Mouse (Mus musculus): ENCODE measurements at regions not wholly inside any gene's neighbourhood (a gene's known extent, or its start where the extent isn't known, plus 50 kb on each side); places are given as distances from the start of the nearest gene placed in this dataset.

DNA sequence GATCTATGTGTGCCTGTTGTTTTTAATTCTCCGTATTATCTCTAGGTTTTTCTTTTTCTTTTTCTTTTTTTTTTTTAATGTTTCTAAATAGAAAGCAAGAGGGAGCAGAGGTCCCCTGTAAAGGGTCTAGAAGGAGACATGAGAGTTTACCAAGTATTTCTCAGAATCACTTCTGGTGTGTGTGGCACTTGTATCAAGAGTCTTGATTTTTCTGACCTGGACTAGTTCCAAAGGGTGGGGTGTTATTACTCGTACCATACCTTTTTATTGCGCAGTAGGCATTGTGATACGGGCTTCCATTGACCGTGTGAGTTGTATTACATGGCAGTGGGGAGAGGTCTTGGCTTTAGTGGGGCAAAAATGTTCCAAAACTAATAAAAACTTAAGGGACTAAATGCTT, 63.2 kb upstream of the Bmp6 start:
- Histone ChIP-seq H3K4me3 (ENCODE audit: low read depth, low read length) (no peak overlapping the region), H3K9ac (ENCODE audit: low read depth, low read length) (no peak overlapping the region), H3K27ac (ENCODE audit: low read depth, low read length) (no peak overlapping the region), H3K4me2 (replicated peaks; ENCODE audit: low read depth, low read length) (no peak overlapping the region), H3K27me3 (ENCODE audit: control insufficient read depth, insufficient read depth, low read length) (no peaks in the 10 kb centered on the region), H3K36me3 (ENCODE audit: control insufficient read depth, insufficient read depth, low read length) (no peaks in the 10 kb centered on the region), H3K9me3 (ENCODE audit: control insufficient read depth, low read length) (no peaks in the 10 kb centered on the region), H3K4me1 (replicated peaks; ENCODE audit: control insufficient read depth, insufficient read depth, low read length) (no peaks in the 10 kb centered on the region)
- no peak for ATAC-seq (ENCODE audit: low FRiP score)
- 89% methylated on average over 5 of the region's 5 CpGs for WGBS
- no peak for DNase-seq (ENCODE audit: low spot score)

DNA sequence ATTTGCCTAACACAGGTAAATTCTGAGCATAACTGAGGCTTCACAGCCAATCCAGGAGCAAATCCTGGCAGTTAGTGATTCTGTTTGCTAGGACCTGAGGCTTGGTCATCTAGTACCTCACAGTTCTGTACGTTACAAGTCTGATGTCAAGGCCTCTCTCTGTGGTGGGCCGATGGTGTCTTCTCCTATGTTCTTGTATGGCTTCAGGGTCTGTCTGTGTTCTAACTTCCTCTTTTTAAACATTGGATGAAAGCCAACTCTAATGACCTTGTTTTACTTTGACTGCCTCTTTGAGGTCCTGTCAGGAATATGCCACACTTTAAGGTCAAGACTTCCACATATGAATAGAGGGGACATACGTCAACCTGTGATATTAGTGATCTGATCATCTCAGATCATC, 56.9 kb upstream of the Bmp6 start:
- Histone ChIP-seq H3K9me3 (ENCODE audit: control insufficient read depth, low read length) (no peaks in the 10 kb centered on the region), H3K4me1 (replicated peaks; ENCODE audit: control insufficient read depth, insufficient read depth, low read length) (peaks cover 3% of the 10 kb centered on the region; the same call in 1 of the 2 replicates), H3K27me3 (ENCODE audit: control insufficient read depth, insufficient read depth, low read length) (no peaks in the 10 kb centered on the region), H3K36me3 (ENCODE audit: control insufficient read depth, insufficient read depth, low read length) (no peaks in the 10 kb centered on the region), H3K27ac (ENCODE audit: low read depth, low read length) (no peak overlapping the region), H3K4me3 (ENCODE audit: low read depth, low read length) (no peak overlapping the region), H3K4me2 (replicated peaks; ENCODE audit: low read depth, low read length) (no peak overlapping the region), H3K9ac (ENCODE audit: low read depth, low read length) (no peak overlapping the region)
- ATAC-seq (ENCODE audit: low FRiP score) (no peak), DNase-seq (ENCODE audit: low spot score) (no peak)
- 88% methylated on average over 3 of the region's 3 CpGs for WGBS

GRCm38 (mm10) chr13:38288572-38289440, 56.1 kb upstream of the Bmp6 start:
- no peak for ATAC-seq (ENCODE audit: low FRiP score)
- Histone ChIP-seq H3K9ac (ENCODE audit: low read depth, low read length) (no peak overlapping the region), H3K27me3 (ENCODE audit: control insufficient read depth, insufficient read depth, low read length) (no peaks in the 10 kb centered on the region), H3K4me1 (replicated peaks; ENCODE audit: control insufficient read depth, insufficient read depth, low read length) (peaks cover 3% of the 10 kb centered on the region; the same call in 1 of the 2 replicates), H3K4me3 (ENCODE audit: low read depth, low read length) (no peak overlapping the region), H3K4me2 (replicated peaks; ENCODE audit: low read depth, low read length) (no peak overlapping the region), H3K9me3 (ENCODE audit: control insufficient read depth, low read length) (no peaks in the 10 kb centered on the region), H3K36me3 (ENCODE audit: control insufficient read depth, insufficient read depth, low read length) (no peaks in the 10 kb centered on the region), H3K27ac (ENCODE audit: low read depth, low read length) (no peak overlapping the region)
- 77% methylated on average over 14 of the region's 14 CpGs for WGBS
- DNase-seq (ENCODE audit: low spot score): no peak

- Histone ChIP-seq H3K9me3 (ENCODE audit: control insufficient read depth, low read length) (no peaks in the 10 kb centered on the region), H3K4me3 (ENCODE audit: low read depth, low read length) (no peak overlapping the region), H3K4me1 (replicated peaks; ENCODE audit: control insufficient read depth, insufficient read depth, low read length) (peaks cover 3% of the 10 kb centered on the region; the same call in 1 of the 2 replicates), H3K27me3 (ENCODE audit: control insufficient read depth, insufficient read depth, low read length) (no peaks in the 10 kb centered on the region), H3K9ac (ENCODE audit: low read depth, low read length) (0 out of 2 replicates have a peak overlapping the region, but pooled peaks have one; percentile 34), H3K4me2 (replicated peaks; ENCODE audit: low read depth, low read length) (peak overlapping the region; percentile 25), H3K36me3 (ENCODE audit: control insufficient read depth, insufficient read depth, low read length) (no peaks in the 10 kb centered on the region), H3K27ac (ENCODE audit: low read depth, low read length) (no peak overlapping the region)
- ATAC-seq (ENCODE audit: low FRiP score) (peak; percentile 49; the same call in 1 of the 2 replicates), DNase-seq (ENCODE audit: low spot score) (peak; percentile 43)
- WGBS: 24% methylated on average over 20 of the region's 21 CpGs
Measured at GRCm38 (mm10) chr13:38290287-38290941, 54.5 kb upstream of the Bmp6 start.

- Histone ChIP-seq H3K36me3 (ENCODE audit: control insufficient read depth, insufficient read depth, low read length) (no peaks in the 10 kb centered on the region), H3K27ac (ENCODE audit: low read depth, low read length) (no peak overlapping the region), H3K27me3 (ENCODE audit: control insufficient read depth, insufficient read depth, low read length) (no peaks in the 10 kb centered on the region), H3K4me1 (replicated peaks; ENCODE audit: control insufficient read depth, insufficient read depth, low read length) (peaks cover 3% of the 10 kb centered on the region; the same call in 1 of the 2 replicates), H3K4me2 (replicated peaks; ENCODE audit: low read depth, low read length) (no peak overlapping the region), H3K9me3 (ENCODE audit: control insufficient read depth, low read length) (no peaks in the 10 kb centered on the region), H3K9ac (ENCODE audit: low read depth, low read length) (no peak overlapping the region), H3K4me3 (ENCODE audit: low read depth, low read length) (no peak overlapping the region)
- DNase-seq (ENCODE audit: low spot score): no peak
- WGBS: 87% methylated on average over 4 of the region's 4 CpGs
- ATAC-seq (ENCODE audit: low FRiP score): no peak
Measured at GRCm38 (mm10) chr13:38291487-38291886, 53.4 kb upstream of the Bmp6 start.

Data from hindbrain, embryonic 11.5 days (tissue).